Mouse (Mus musculus) embryonic facial prominence, embryonic 12.5 days (tissue): ENCODE measurements around the gene Plau. TPM values are rescaled to one million over a fixed set of nuclear protein-coding genes. Genes with fewer than 3 reads are reported as not detected.

ENCODE experiments used
- ATAC-seq: fragments of 200-750 bp; cut with Nextera tagmentation; 2 replicates; pipeline ENCODE4 v1.8.0; 2017; ENCODE audit not compliant: insufficient number of reproducible peaks, insufficient read depth, low FRiP score, low TSS enrichment
- H3K27ac ChIP-seq: fragments of 300-500 bp; sonication (generic); 2 replicates; pipeline ENCODE4 v1.5.1; 2016; ENCODE audit warnings: mild to moderate bottlenecking
- H3K27me3 ChIP-seq: fragments of 300-500 bp; sonication (generic); 2 replicates; pipeline ENCODE4 v1.6.1; 2016; ENCODE audit warnings: mild to moderate bottlenecking, moderate library complexity
- H3K36me3 ChIP-seq: fragments of 300-500 bp; sonication (generic); 2 replicates; pipeline ENCODE4 v1.6.1; 2016; ENCODE audit warnings: mild to moderate bottlenecking
- H3K4me1 ChIP-seq: fragments of 300-500 bp; sonication (generic); 2 replicates; pipeline ENCODE4 v1.6.1; 2016
- H3K4me2 ChIP-seq: fragments of 300-500 bp; sonication (generic); replicated peaks from 2 replicates; pipeline ENCODE4 v1.6.1; 2016; ENCODE audit warnings: mild to moderate bottlenecking, moderate library complexity
- H3K4me3 ChIP-seq: fragments of 300-500 bp; sonication (generic); 2 replicates; pipeline ENCODE4 v1.5.1; 2016; ENCODE audit warnings: mild to moderate bottlenecking
- H3K9ac ChIP-seq: fragments of 300-500 bp; sonication (generic); 2 replicates; pipeline ENCODE4 v1.6.1; 2016; ENCODE audit warnings: mild to moderate bottlenecking, moderate library complexity
- H3K9me3 ChIP-seq: fragments of 300-500 bp; sonication (generic); 2 replicates; pipeline ENCODE4 v1.6.1; 2016; ENCODE audit warnings: mild to moderate bottlenecking, moderate library complexity
- WGBS: fragments of 180-500 bp; shearing (Covaris S2); methylation state at CpG from one replicate; pipeline ENCODE4 v1.1.7; 2016; 5-methylcytosine and 5-hydroxymethylcytosine counted together
- polyA plus RNA-seq: library from polyadenylated mRNA; unstranded; fragments of >200 nt; fragmentation: Nextera tagmentation; extraction: Ambion mirVana; gene quantifications from 2 replicates; pipeline ENCODE4 v1.2.1, GENCODE M21; 2016

Plau gene
- 0.99 and 1.2 TPM in 2 replicates for polyA plus RNA-seq

DNA sequence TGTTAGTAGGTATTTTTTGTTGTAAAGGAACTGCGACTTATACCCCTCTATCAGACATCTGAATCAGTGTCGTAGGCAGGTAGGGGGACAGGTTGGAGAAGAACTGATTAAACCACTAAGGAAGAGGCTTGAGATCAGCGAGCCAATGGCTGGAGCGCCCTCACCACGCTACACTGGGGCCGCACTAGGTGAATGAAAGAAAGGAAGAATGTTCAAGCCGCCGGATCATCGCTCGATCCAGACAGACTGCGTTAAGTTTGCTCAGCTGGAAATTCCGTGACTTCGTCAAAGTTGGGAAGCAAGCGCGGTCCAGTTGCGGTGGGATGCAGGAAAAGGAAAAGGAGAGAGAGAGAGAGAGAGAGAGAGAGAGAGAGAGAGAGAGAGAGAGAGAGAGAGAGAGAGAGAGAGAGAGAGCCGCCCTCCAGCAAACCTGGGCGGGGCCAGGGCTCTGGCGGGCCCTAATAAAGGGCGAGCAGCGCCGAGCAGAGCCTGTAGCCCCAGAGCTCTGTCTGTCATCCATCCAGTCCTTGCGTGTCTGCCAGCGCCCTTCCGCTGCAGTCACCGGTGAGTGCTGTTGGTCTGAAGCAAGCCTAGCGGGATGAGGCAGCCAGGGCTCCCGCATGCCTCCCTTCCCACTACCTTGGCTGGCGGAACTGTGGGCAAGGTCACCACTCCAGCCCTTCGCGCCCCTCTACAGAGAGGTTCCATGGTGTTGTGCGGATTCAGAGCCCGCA, at the start of gene Plau:
Gene Plau, plus strand, starts transcription at position 490 of the 734 bp plus-strand sequence.
- ATAC-seq: peak; percentile 68
- H3K36me3 ChIP-seq: no peaks in the 10 kb centered on the region
- no peaks in the 10 kb centered on the region for H3K4me1 ChIP-seq
- no peak within 1 kb of the TSS; the same call in 1 of the 2 replicates for H3K27ac ChIP-seq
- H3K9ac ChIP-seq: peak within 1 kb of the TSS; percentile 74
- peak within 1 kb of the TSS; percentile 94 for H3K4me2 ChIP-seq
- H3K9me3 ChIP-seq: no peaks in the 10 kb centered on the region
- under 1% methylated on average over 33 of the region's 33 CpGs for WGBS
- H3K27me3 ChIP-seq: no peaks in the 10 kb centered on the region
- H3K4me3 ChIP-seq: peak within 1 kb of the TSS; percentile 51

DNA sequence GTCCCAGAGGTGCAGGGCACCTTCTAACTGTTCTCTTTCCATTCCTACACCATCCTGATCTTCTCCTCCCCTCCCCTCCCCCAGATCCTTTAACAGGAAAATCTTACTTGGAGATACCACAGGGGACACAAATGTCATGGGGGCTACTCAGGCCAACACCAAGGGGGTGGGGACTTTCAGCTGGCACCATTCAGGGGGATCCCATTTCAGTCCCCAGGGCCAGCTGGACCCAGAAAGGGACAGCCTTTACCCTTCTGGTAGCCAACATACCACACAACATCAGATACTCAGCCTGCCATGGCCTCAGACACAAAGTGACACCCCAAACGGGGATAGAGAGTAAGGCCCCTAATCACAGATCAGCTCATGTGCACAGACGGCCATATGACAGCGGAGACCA, 48.3 kb upstream of the Plau start:
- Histone ChIP-seq H3K27ac (no peak overlapping the region), H3K4me3 (no peak overlapping the region), H3K27me3 (no peaks in the 10 kb centered on the region), H3K9me3 (no peaks in the 10 kb centered on the region), H3K36me3 (peaks cover 73% of the 10 kb centered on the region), H3K4me1 (peaks cover 34% of the 10 kb centered on the region), H3K4me2 (no peak overlapping the region), H3K9ac (no peak overlapping the region)
- whole genome bisulfite sequencing: 81% methylated on average over 3 of the region's 3 CpGs
- no peak for ATAC-seq

DNA sequence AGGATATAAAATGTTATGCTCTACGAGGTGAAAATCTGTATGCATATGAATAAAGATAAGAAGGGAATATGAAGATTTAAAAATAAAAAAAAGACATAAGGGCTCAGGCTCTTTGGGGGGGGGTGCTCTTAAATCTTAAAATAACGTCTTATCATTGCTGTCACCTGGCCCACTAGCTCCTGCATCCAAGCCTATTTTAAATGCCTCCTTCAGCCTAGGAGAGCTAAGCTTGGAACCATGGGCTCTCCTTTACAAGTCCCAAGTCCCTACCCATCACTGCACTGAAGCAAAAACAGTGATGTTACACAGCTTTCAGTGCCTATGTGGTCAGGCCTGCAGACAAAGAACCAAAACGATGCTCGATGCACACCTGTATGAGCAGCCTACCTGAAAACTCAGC, 46.9 kb upstream of the Plau start:
- no peak overlapping the region for H3K9ac ChIP-seq
- H3K27me3 ChIP-seq: no peaks in the 10 kb centered on the region
- ATAC-seq: no peak
- 92% methylated on average over 4 of the region's 4 CpGs for WGBS
- H3K4me1 ChIP-seq: peaks cover 34% of the 10 kb centered on the region
- H3K4me2 ChIP-seq: no peak overlapping the region
- H3K27ac ChIP-seq: no peak overlapping the region
- peaks cover 64% of the 10 kb centered on the region for H3K36me3 ChIP-seq
- no peak overlapping the region for H3K4me3 ChIP-seq
- no peaks in the 10 kb centered on the region for H3K9me3 ChIP-seq

DNA sequence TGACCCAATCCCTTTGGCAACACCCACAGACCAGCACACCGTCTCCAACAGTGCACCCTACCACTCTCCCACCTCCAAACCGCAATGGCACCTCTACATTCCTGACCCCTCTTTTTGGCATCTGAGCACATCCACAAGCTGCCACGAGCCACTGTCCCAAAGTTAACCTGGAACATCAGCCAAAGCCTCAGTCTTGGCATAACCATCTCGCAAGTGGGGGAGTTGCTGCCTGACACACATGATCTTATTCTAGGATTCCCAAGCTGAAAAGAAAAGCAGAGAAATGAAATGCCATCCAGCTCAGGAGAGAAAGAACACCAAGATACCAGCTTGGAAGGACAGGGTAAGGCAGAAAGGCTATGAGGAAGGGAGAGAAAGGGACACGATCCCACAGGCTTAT, 46.0 kb upstream of the Plau start:
- no peak for ATAC-seq
- no peaks in the 10 kb centered on the region for H3K9me3 ChIP-seq
- H3K4me3 ChIP-seq: no peak overlapping the region
- no peak overlapping the region for H3K9ac ChIP-seq
- peaks cover 56% of the 10 kb centered on the region for H3K36me3 ChIP-seq
- H3K27me3 ChIP-seq: no peaks in the 10 kb centered on the region
- H3K27ac ChIP-seq: no peak overlapping the region
- 96% methylated on average over 5 of the region's 5 CpGs for WGBS
- H3K4me1 ChIP-seq: peaks cover 41% of the 10 kb centered on the region
- H3K4me2 ChIP-seq: no peak overlapping the region

DNA sequence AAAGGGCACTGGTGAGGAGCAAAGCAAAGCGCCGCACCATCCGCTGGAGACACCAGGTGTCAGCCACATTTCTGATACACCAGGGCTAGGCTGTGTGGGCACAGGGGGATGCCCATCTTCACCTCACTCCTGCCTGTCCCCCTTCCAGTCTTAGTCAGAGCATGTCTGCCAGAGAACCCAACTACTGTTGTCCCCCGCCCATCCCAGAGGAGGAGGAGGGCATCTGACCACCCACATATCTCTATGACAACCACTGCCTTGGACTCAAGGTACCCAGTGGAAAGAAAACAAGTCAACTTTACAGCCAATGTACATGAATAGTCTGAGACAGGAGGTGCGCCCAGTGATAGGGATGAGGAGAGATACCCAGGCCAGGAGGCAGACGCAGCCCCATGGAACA, 45.5 kb upstream of the Plau start:
- H3K9ac ChIP-seq: no peak overlapping the region
- ATAC-seq: no peak
- WGBS: 98% methylated on average over 6 of the region's 6 CpGs
- H3K4me2 ChIP-seq: no peak overlapping the region
- H3K27me3 ChIP-seq: no peaks in the 10 kb centered on the region
- H3K27ac ChIP-seq: no peak overlapping the region
- H3K9me3 ChIP-seq: no peaks in the 10 kb centered on the region
- peaks cover 44% of the 10 kb centered on the region for H3K4me1 ChIP-seq
- H3K4me3 ChIP-seq: no peak overlapping the region
- peaks cover 50% of the 10 kb centered on the region for H3K36me3 ChIP-seq

DNA sequence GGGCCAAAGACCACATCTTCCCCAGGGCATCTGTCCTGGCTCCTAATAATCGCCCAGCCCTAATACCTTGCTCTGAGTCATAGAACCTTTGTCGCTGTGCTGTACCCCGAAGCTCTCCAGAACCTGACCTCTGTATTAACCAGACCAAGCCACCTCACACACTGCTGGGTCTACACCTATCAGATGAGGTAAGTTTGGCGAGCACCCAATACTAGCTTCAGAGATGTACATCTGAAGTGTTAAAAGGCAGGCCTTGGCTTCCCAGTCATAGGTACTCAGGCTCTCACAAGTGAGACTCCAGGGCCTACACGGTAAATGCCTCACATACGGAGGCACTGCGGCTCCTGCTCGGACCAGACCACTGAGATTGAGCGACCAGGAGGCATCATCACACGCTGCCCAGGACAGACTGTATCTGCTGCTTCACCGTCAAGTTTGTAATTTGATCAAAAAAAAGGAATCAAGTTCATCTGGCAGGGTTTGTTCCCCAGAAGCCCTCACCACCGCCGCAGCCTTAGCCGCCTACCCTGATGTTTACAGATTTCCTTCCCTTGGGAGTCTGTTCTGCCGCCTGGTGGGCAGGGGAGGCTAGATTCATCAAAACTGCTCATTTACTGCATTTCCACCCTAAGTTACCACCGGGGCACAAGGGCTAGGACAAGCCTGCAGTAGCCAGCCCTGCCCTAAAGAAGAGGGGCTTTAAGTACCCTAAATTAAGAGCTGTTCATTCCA, 44.8 kb upstream of the Plau start:
- no peak overlapping the region for H3K27ac ChIP-seq
- H3K36me3 ChIP-seq: peaks cover 43% of the 10 kb centered on the region
- peak overlapping the region; percentile 90 for H3K4me2 ChIP-seq
- H3K27me3 ChIP-seq: no peaks in the 10 kb centered on the region
- ATAC-seq: no peak
- peak overlapping the region; percentile 10; the same call in 1 of the 2 replicates for H3K9ac ChIP-seq
- H3K4me1 ChIP-seq: peaks cover 41% of the 10 kb centered on the region
- 0 out of 2 replicates have a peak overlapping the region, but pooled peaks have one; percentile 89 for H3K4me3 ChIP-seq
- no peaks in the 10 kb centered on the region for H3K9me3 ChIP-seq
- WGBS: 66% methylated on average over 16 of the region's 16 CpGs

DNA sequence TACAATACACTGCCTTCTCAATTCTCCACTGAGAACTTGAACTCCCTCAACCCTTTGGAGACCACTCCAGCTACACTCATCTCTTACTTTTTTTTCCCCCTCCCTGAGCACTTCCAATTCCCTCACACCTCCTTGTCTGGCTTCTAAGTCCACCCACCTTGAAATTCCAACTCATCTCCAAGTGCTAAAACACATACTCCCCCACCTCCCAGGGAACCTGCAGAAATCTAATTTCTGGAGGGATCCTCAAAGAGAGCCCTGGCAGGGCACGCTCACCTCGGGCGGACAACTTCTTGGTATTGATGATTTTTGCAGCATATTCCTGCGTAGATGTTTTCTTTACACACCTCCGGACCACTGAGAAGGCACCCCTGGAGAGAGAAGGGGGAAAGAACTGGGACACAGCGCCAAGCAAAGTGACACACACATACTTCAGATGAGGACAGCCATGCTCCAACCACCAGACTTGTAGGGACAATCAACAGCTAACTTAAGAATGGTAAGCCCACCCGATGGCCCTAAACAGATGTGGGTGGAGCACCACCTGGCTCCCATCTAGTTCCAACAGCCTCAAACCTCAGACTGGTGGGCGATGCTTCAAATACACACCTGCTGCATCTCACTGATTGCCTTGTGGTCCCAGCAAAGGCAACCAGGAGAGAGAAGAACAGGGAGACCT, 44.1 kb upstream of the Plau start:
- peaks cover 37% of the 10 kb centered on the region for H3K4me1 ChIP-seq
- peaks cover 41% of the 10 kb centered on the region for H3K36me3 ChIP-seq
- peak overlapping the region; percentile 87; the same call in 1 of the 2 replicates for H3K27ac ChIP-seq
- no peaks in the 10 kb centered on the region for H3K27me3 ChIP-seq
- 70% methylated on average over 8 of the region's 8 CpGs for WGBS
- H3K4me2 ChIP-seq: peak overlapping the region; percentile 90
- H3K9ac ChIP-seq: peak overlapping the region; percentile 87
- no peaks in the 10 kb centered on the region for H3K9me3 ChIP-seq
- peak overlapping the region; percentile 89 for H3K4me3 ChIP-seq
- no peak for ATAC-seq

DNA sequence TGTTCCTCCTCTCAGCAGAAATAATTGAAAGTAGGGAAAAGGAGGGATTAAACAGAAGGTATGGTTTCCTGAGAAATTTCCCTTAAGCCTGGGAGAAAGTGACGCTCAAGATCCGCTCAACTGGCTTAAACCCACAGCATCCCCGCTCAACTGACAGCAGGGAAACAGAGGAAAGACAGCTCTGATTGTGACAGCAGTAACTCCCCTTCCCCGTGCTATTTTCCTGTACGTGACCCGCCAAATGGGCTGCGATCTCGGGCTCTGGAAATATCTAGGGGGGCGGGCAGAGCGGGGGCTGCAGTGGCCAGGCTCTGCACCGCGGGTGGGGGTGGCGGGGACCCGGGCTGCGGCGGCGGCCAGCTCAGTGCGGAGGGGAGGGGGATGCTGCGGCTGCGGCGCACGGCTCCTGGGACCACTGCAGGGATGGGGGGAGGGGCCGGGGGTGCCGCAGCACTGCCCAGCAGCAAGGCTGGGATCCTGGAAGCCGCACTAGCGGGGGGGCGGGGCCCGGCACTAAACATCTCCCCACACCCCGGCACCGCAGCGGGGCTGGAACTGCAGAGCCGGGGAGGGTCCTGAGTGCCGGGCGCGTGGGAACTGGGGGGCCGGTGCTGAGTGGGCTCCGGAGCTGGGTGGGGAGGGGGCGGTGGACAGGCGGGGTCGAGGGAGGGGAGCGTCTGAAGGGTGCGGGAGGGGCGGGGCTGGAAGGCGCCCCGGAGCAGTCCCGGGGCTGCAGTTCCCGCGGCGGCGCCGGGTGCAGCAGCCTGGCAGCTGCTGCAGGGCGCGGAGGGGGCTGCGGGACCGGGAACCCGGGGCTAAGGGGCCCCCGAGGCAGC, 43.3 kb upstream of the Plau start:
- Histone ChIP-seq H3K4me1 (peaks cover 37% of the 10 kb centered on the region), H3K27ac (peak overlapping the region; percentile 87), H3K9ac (peak overlapping the region; percentile 87), H3K4me3 (peak overlapping the region; percentile 89), H3K27me3 (no peaks in the 10 kb centered on the region), H3K36me3 (peaks cover 36% of the 10 kb centered on the region), H3K9me3 (no peaks in the 10 kb centered on the region), H3K4me2 (peak overlapping the region; percentile 90)
- WGBS: 1% methylated on average over 45 of the region's 57 CpGs
- peak; percentile 60 for ATAC-seq

DNA sequence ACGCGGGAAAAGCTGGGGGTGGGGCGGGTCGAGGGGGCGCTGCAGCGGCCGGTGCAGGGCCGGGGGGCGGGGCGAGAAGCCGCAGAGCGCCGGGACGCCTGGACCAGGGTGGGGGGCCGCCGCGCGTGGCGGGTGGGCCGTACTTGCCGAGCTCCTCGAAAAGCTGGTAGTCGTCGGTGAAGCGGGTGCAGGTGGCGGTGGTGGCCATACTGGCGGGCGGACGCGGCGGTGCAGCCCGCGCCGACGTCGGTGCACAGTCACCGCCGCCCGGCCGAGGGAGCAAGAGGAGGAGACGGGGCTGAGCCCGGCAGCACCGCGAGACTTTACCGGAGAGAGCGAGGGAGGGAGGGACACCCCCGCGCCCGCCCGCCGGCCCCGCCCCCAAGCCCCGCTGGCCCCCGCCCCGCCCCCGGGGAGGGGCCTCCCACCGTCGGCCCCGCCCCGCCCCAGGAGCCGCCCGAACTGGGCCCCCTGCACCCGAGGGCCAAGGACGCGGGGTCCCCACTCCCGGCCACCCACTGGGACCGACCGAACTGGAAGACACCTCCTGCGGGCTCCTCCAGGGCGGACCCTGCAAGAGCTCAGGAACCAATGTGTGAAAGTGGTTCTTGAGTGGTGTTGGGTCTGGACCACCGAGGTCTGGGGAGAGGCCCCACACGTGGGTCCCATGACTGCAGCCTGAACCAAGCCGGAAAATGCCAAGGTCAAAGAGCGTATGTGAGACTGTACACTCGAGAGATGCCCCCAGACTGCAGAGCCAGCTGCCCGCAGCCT, 42.5 kb upstream of the Plau start, which contains the start of gene Camk2g:
Gene Camk2g, minus strand, starts transcription at position 331 of the 774 bp plus-strand sequence.
- Histone ChIP-seq H3K27me3 (no peaks in the 10 kb centered on the region), H3K9me3 (no peaks in the 10 kb centered on the region), H3K4me2 (peak within 1 kb of the TSS; percentile 90), H3K27ac (peak within 1 kb of the TSS; percentile 87), H3K9ac (peak within 1 kb of the TSS; percentile 87), H3K4me1 (peaks cover 37% of the 10 kb centered on the region), H3K36me3 (peaks cover 28% of the 10 kb centered on the region), H3K4me3 (peak within 1 kb of the TSS; percentile 89)
- under 1% methylated on average over 59 of the region's 76 CpGs for WGBS
- peak; percentile 80 for ATAC-seq

DNA sequence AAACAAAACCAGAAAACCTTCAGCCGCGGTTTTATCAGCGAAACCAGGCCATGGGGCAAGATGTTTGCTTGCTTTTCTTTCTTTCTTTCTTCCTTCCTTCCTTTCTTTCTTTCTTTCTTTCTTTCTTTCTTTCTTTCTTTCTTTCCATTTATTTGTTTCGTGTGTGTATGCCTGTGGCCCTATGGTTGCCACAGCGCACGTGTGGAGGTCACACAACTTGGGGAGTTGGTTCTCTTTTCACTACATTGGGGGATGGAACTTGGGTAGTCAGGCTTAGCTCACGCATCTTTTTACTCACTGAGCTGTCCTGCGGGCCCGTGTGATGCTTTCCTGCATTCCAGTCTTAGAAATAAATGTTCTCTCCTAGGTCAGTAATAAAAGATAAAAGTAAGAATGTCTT, 41.9 kb upstream of the Plau start:
- 8% methylated on average over 9 of the region's 9 CpGs for WGBS
- no peaks in the 10 kb centered on the region for H3K27me3 ChIP-seq
- peak overlapping the region; percentile 90 for H3K4me2 ChIP-seq
- H3K9me3 ChIP-seq: no peaks in the 10 kb centered on the region
- peaks cover 37% of the 10 kb centered on the region for H3K4me1 ChIP-seq
- H3K4me3 ChIP-seq: peak overlapping the region; percentile 89
- H3K9ac ChIP-seq: peak overlapping the region; percentile 87
- no peak overlapping the region for H3K27ac ChIP-seq
- no peak for ATAC-seq
- peaks cover 22% of the 10 kb centered on the region for H3K36me3 ChIP-seq
